Mouse (Mus musculus) cerebellum, adult 2 months (tissue): Measurements from ENCODE around the gene Ccnb1. TPM values are rescaled to one million over a fixed set of nuclear protein-coding genes. Genes with fewer than 3 reads are reported as not detected.

Experiments
- DNase-seq, 2 experiments: peaks; one replicate each; pipeline ENCODE4 v3.0.0; 2021
- H3K27ac ChIP-seq: fragments of 200-500 bp; 2 replicates; pipeline ENCODE4 v1.5.1; 2012; ENCODE audit warnings: low read length, control low read depth, inconsistent platforms; ENCODE audit not compliant: insufficient read depth
- H3K27me3 ChIP-seq: fragments of 200-500 bp; 2 replicates; pipeline ENCODE4 v1.6.1; 2012; ENCODE audit warnings: inconsistent platforms, mild to moderate bottlenecking, low read length, moderate library complexity; ENCODE audit not compliant: control insufficient read depth, insufficient read depth
- H3K4me1 ChIP-seq: fragments of 200-500 bp; 2 replicates; pipeline ENCODE4 v1.6.1; 2011; ENCODE audit warnings: low read length; ENCODE audit not compliant: control insufficient read depth, insufficient read depth
- H3K4me3 ChIP-seq: fragments of 200-500 bp; replicated peaks from 2 replicates; pipeline ENCODE3; 2011; ENCODE audit warnings: mild to moderate bottlenecking, low read depth, low read length, control low read depth; ENCODE audit not compliant: insufficient read depth
- CTCF ChIP-seq: fragments of 200-500 bp; IDR thresholded peaks from 2 replicates; pipeline ENCODE4 v1.5.1; 2011; ENCODE audit warnings: low read depth, mild to moderate bottlenecking, control low read depth, low read length, moderate library complexity, borderline replicate concordance; ENCODE audit not compliant: insufficient read depth
- POLR2A ChIP-seq: fragments of 200-500 bp; IDR thresholded peaks from 2 replicates; pipeline ENCODE4 v1.6.1; 2011; ENCODE audit warnings: low read length, control low read depth, borderline replicate concordance; ENCODE audit not compliant: insufficient read depth
- WGBS: fragments of 180-500 bp; shearing (Covaris S2); methylation state at CpG from one replicate; pipeline ENCODE4 v1.1.7; 2018; 5-methylcytosine and 5-hydroxymethylcytosine counted together
- polyA plus RNA-seq: library from polyadenylated mRNA; depleted of rRNA; stranded (reverse); fragments of >200 nt; gene quantifications from 2 replicates; pipeline ENCODE4 v1.2.3, GENCODE M21; 2012

Ccnb1 gene
- polyA plus RNA-seq, 1 experiment, result 0.18 TPM

DNA sequence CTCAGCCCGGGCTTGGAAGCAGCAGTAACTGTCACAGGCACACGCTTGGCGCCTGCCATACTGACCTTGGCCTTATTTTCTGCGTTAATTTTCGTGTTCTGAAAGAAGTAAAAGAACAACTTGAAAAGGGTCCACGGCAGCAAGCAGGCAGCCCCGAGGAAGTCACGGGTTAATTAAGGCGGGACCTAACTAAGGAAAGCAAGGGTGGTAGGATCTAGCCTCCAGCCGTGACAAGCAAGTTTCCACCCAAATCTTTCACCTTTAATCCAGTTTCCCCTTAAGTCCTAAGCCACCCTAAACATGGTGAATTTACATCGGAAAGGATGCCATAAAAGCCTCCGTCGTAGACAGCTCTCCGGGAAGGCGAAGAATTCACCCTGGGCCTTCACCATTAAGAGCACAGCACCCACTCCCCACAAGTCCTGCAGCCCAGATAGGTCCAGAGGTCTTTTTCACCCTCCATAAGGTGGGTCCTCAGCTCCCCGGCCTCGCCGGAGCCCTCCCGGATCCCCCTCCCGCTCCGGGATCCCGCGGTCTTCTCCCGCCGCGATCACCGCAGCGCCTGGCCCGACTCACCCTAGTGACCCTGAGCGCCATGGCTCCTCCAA lies 460 bp downstream of the Ccnb1 start:
- no peak overlapping the region for H3K27ac ChIP-seq
- no peaks in the 10 kb centered on the region for H3K4me1 ChIP-seq
- H3K27me3 ChIP-seq, result no peaks in the 10 kb centered on the region
- under 1% methylated on average over 30 of the region's 30 CpGs for WGBS
- H3K4me3 ChIP-seq, result peak overlapping the region; percentile 53
- no peak for DNase-seq
- TF ChIP-seq POLR2A (no peak), CTCF (no peak)

DNA sequence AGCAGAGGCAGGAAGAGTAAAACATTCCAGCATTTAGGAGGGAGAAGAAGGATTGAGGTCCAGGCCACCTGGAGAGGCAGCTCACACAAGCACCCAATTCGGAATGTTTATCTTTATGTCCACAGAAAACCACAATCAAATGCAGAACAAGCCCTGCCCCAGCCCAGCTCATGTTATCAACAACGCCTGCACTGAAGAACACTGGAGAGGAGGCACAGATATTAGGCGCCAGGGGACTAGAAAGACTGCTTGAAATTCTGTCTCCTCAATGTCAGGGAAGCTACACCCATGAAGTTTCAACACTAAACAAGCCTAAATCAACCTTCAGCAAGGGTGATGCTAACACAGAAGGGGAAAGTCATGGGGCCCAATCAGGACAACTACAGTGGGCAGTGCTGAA lies 8.9 kb downstream of the Ccnb1 start:
- Histone ChIP-seq H3K27me3 (no peaks in the 10 kb centered on the region), H3K4me3 (no peak overlapping the region), H3K4me1 (no peaks in the 10 kb centered on the region), H3K27ac (no peak overlapping the region)
- TF ChIP-seq POLR2A (no peak), CTCF (no peak)
- 84% methylated on average over 3 of the region's 3 CpGs for WGBS
- no peak for DNase-seq

GRCm38 (mm10) chr13:100776710-100777109 lies 9.7 kb downstream of the Ccnb1 start:
- WGBS, result 63% methylated on average over 6 of the region's 6 CpGs
- no peak for DNase-seq
- H3K27ac ChIP-seq, result no peak overlapping the region

GRCm38 (mm10) chr13:100776056-100776419 lies 10.3 kb downstream of the Ccnb1 start:
- Histone ChIP-seq H3K27ac (no peak overlapping the region), H3K27me3 (no peaks in the 10 kb centered on the region), H3K4me3 (peak overlapping the region; percentile 83), H3K4me1 (no peaks in the 10 kb centered on the region)
- TF ChIP-seq POLR2A (no peak), CTCF (no peak)
- no peak for DNase-seq
- WGBS, result 3% methylated on average over 8 of the region's 8 CpGs

More at GRCm38 (mm10) chr13:100776710-100777109, 9.7 kb downstream of the Ccnb1 start:
- TF ChIP-seq POLR2A, result no peak
- TF ChIP-seq CTCF, result no peak
- Histone ChIP-seq H3K4me3 (no peak overlapping the region), H3K27me3 (no peaks in the 10 kb centered on the region), H3K4me1 (no peaks in the 10 kb centered on the region)

DNA sequence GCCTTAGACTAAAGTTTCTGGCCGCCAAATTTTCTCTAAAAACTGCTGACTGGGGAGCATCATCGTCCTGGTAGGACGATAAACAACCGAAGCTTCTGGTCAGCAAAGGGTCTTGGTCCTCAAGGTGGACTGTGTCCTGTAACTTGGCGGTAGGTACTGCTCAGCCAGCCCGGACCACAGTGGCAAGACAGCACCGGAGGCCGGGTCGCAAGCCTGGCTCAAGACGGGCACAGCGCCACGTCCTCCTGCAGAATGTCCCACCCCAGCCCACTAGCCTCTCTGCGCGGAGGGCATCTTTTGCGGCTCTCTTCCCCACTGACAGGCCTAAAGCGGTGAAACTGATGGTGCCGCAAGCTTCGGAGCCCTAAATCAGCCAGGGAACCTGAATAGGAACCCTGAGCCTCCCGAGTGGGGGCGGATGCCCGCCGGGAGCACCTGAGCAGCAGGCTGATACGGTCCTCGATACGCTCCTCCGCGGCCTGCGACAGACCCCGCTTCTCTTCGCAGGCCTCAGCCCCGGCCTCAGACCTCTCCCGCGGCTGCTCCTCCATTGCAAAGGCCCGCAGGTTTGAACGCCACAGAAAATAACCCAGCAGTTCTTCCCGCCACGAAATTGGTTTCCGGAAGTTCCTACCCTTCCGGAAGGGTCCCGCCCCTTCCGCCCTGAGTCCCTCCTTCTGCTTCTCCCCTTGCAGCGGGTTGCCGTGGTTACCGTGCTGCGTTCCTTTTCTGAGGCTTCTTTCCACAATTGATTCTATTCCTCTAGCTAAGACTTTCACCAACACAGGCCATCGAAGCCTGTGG lies 10.9 kb downstream of the Ccnb1 start, which contains the start of gene Cenph:
Gene Cenph (minus strand): TSS at position 648 of the 804 bp plus-strand sequence.
- TF ChIP-seq POLR2A (peak; percentile 46; the same call in 1 of the 2 replicates), CTCF (no peak)
- under 1% methylated on average over 46 of the region's 46 CpGs for WGBS
- no peaks in the 10 kb centered on the region for H3K27me3 ChIP-seq
- no peaks in the 10 kb centered on the region for H3K4me1 ChIP-seq
- no peak within 1 kb of the TSS for H3K27ac ChIP-seq
- peak; percentile 74 to 75 for DNase-seq
- peak within 1 kb of the TSS; percentile 83 for H3K4me3 ChIP-seq

GRCm38 (mm10) chr13:100774704-100775103 lies 11.7 kb downstream of the Ccnb1 start:
- TF ChIP-seq CTCF, result no peak
- no peak for TF ChIP-seq POLR2A
- no peak for DNase-seq
- Histone ChIP-seq H3K27ac (no peak overlapping the region), H3K27me3 (no peaks in the 10 kb centered on the region), H3K4me1 (no peaks in the 10 kb centered on the region), H3K4me3 (no peak overlapping the region)

DNA sequence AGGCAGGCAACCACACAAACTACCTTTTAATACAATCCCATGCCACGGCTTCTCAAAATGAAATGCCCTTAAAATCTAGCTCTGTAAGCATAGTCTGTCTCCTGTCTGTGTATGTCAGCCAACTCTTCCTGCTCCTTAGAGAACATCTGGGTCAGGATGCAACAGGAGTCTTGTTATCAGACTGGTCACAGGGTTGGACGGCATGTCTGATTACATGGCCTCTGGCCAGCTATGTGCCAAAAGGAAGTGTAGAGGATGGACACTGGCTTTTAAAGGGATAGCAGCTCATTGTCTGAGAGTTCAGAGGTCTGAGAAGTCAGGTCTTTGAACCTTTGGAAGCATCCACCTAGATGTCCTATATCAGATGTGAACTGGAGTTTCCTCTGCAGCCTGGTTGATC lies 31.0 kb downstream of the Ccnb1 start:
- no peaks in the 10 kb centered on the region for H3K27me3 ChIP-seq
- H3K4me1 ChIP-seq, result no peaks in the 10 kb centered on the region
- TF ChIP-seq CTCF, result no peak
- no peak for TF ChIP-seq POLR2A
- H3K27ac ChIP-seq, result no peak overlapping the region
- 62% methylated on average over 2 of the region's 2 CpGs for WGBS
- H3K4me3 ChIP-seq, result no peak overlapping the region
- DNase-seq, result no peak

GRCm38 (mm10) chr13:100754186-100754585 lies 32.2 kb downstream of the Ccnb1 start:
- H3K4me3 ChIP-seq, result no peak overlapping the region
- no peaks in the 10 kb centered on the region for H3K27me3 ChIP-seq
- TF ChIP-seq CTCF (no peak), POLR2A (no peak)
- H3K4me1 ChIP-seq, result no peaks in the 10 kb centered on the region
- WGBS, result 61% methylated on average over 4 of the region's 4 CpGs
- DNase-seq, result no peak
- H3K27ac ChIP-seq, result no peak overlapping the region
